Comparison of ENCODE assay signal across 24 mouse cellular contexts in the genomic region with DNA sequence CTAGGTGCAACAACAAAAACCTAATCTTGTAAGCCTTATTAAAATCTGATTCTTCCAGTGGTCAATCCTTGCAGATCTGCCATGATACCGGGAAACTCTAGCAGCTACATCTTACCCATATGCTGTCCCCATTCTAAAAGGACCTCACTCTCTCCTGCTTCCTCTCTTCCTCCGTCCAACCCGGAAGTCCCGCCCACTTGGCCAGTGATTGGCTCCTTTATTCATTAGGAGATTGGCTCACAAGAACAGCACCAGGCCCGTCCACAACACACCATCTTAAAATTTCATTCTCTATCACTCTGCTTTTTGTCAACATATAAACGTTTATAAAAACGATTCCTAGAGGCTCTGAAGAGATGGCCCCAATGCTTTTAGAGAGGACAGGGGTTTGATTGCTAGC.
A peak's percentile ranks its signal among the peaks of the same experiment; 100 is the strongest.
DNase-seq lines count a peak whose midpoint lies in the region; TF ChIP-seq lines count a peak whose summit lies in the region.
"Had no signal": no experiment of that assay in that cellular context is flagged by ENCODE, and none has a peak within 500 bp of the region (broad histone marks: within the 10 kb centered on the region; RNA-seq: fewer than 3 reads in every experiment).

No protein-coding gene starts in this region.

- H3K9me3 ChIP-seq in ES-Bruce4 (replicated peaks; ENCODE audit: control insufficient read depth, insufficient read depth, low read length, poor library complexity, severe bottlenecking) = no peaks in the 10 kb centered on the region
- no peaks in the 10 kb centered on the region for H3K9me3 ChIP-seq in limb, embryonic 10.5 days (replicated peaks)
- H3K9me3 ChIP-seq: forebrain, embryonic 13.5 days; hindbrain, embryonic 12.5 days; intestine, embryonic 15.5 days; limb, embryonic 13.5 days; lung, embryonic 15.5 days had no signal

- peak; percentile 18 for TF ChIP-seq POLR2A in ES-Bruce4 (IDR thresholded peaks at IDR 0.05; ENCODE audit: insufficient read depth, low read length)

- TF ChIP-seq EP300 in ES-Bruce4 (IDR thresholded peaks at IDR 0.05; ENCODE audit: insufficient read depth, low read depth, low read length) = no peak

- H3K27me3 ChIP-seq in ES-Bruce4 (ENCODE audit: control insufficient read depth, insufficient read depth, low read length, poor library complexity, severe bottlenecking) = no peaks in the 10 kb centered on the region
- H3K27me3 ChIP-seq in limb, embryonic 10.5 days (ENCODE audit: low read depth, poor library complexity, severe bottlenecking) = no peaks in the 10 kb centered on the region
- H3K27me3 ChIP-seq: forebrain, embryonic 13.5 days; hindbrain, embryonic 12.5 days; intestine, embryonic 15.5 days; limb, embryonic 13.5 days; lung, embryonic 15.5 days; megakaryocyte, embryonic 14.5 days had no signal

- H3K27ac ChIP-seq in ES-Bruce4 (ENCODE audit: insufficient read depth, low read length) = peak overlapping the region; percentile 87; the same call in 1 of the 2 replicates
- H3K27ac ChIP-seq in limb, embryonic 10.5 days = no peak overlapping the region
- H3K27ac ChIP-seq: forebrain, embryonic 13.5 days; hindbrain, embryonic 12.5 days; hindbrain, postnatal 0 days; intestine, embryonic 15.5 days; limb, embryonic 13.5 days; lung, embryonic 15.5 days had no signal

- H3K4me1 ChIP-seq in ES-Bruce4 (ENCODE audit: control insufficient read depth, insufficient read depth, low read length) = peaks cover 2% of the 10 kb centered on the region
- no peaks in the 10 kb centered on the region for H3K4me1 ChIP-seq in limb, embryonic 10.5 days
- H3K4me1 ChIP-seq: intestine, embryonic 15.5 days; limb, embryonic 13.5 days; lung, embryonic 15.5 days; megakaryocyte, embryonic 14.5 days had no signal

- no peak for TF ChIP-seq CTCF in ES-Bruce4 (IDR thresholded peaks at IDR 0.05; ENCODE audit: low read depth, low read length)

- peak overlapping the region; percentile 87 for H3K9ac ChIP-seq in ES-Bruce4 (ENCODE audit: low read depth, poor library complexity, severe bottlenecking)
- H3K9ac ChIP-seq: forebrain, embryonic 13.5 days; hindbrain, embryonic 12.5 days; intestine, embryonic 15.5 days; limb, embryonic 13.5 days; lung, embryonic 15.5 days had no signal

- H3K4me3 ChIP-seq in ES-Bruce4 (ENCODE audit: low read depth, low read length) = peak overlapping the region; percentile 77
- H3K4me3 ChIP-seq in limb, embryonic 10.5 days = no peak overlapping the region
- H3K4me3 ChIP-seq: forebrain, embryonic 13.5 days; hindbrain, embryonic 12.5 days; intestine, embryonic 15.5 days; limb, embryonic 13.5 days; lung, embryonic 15.5 days; megakaryocyte, embryonic 14.5 days had no signal

- 89% methylated on average over 7 of the region's 7 CpGs for WGBS in limb, embryonic 10.5 days

- DNase-seq in heart, adult 11 months = peak; percentile 58
- no peak for DNase-seq in heart, adult 9 months (ENCODE audit: low spot score in 2 of 2)
- DNase-seq in 3T3-L1 (ENCODE audit: low read depth, low spot score) = peak; percentile 76
- DNase-seq in ZHBTc4 (ENCODE audit: low read depth, low spot score) = peak; percentile 90
- DNase-seq in spleen, postnatal 4 days (ENCODE audit: low spot score in 2 of 2) = no peak
- no peak for DNase-seq in limb, embryonic 10.5 days (ENCODE audit: low spot score)
- DNase-seq: cerebellum, adult 2 months; cerebellum, postnatal 36 days; gastrocnemius, postnatal 14 days; heart, postnatal 36 days; kidney, adult 9 months; kidney, postnatal 10 days; layer of hippocampus, adult 9-11 months; lung, postnatal 36 days; midbrain, embryonic 14.5 days; thymus, postnatal 4 days had no signal

- no peaks in the 10 kb centered on the region for H3K36me3 ChIP-seq in ES-Bruce4 (ENCODE audit: control insufficient read depth, insufficient read depth, low read length, poor library complexity, severe bottlenecking)
- H3K36me3 ChIP-seq in limb, embryonic 10.5 days = no peaks in the 10 kb centered on the region
- H3K36me3 ChIP-seq: hindbrain, embryonic 12.5 days; intestine, embryonic 15.5 days; limb, embryonic 13.5 days; lung, embryonic 15.5 days had no signal

Comparison
In these comparisons a context has a peak if more than half of its experiments do, and no peak if none do; other contexts are left out.
1. DNase-seq: peak in heart, adult 11 months (single experiment), 3T3-L1 (single experiment) and ZHBTc4 (single experiment); none in heart, adult 9 months (0 of 2), spleen, postnatal 4 days (0 of 2) and limb, embryonic 10.5 days (single experiment).